ENCODE assay signal across 10 mouse cellular contexts in genomic region chr11:88186078-88186946, GRCm38 (mm10). TPM values are rescaled to one million over a fixed set of nuclear protein-coding genes. Genes with fewer than 3 reads are reported as not detected.
A peak's percentile ranks its signal among the peaks of the same experiment; 100 is the strongest.
DNase-seq lines count a peak whose midpoint lies in the region; ATAC-seq lines count a peak whose summit lies in the region.
"Had no signal": no experiment of that assay in that cellular context is flagged by ENCODE, and none has a peak within 500 bp of the region (broad histone marks: within the 10 kb centered on the region; RNA-seq: fewer than 3 reads in every experiment).

No protein-coding gene starts in this region.

- H3K36me3 ChIP-seq in embryonic facial prominence, embryonic 13.5 days = peaks cover 26% of the 10 kb centered on the region
- peaks cover 10% of the 10 kb centered on the region; the same call in 1 of the 2 replicates for H3K36me3 ChIP-seq in kidney, embryonic 14.5 days (ENCODE audit: control insufficient read depth, insufficient read depth, low read length)

- no peaks in the 10 kb centered on the region for H3K9me3 ChIP-seq in embryonic facial prominence, embryonic 13.5 days
- H3K9me3 ChIP-seq in kidney, embryonic 14.5 days (ENCODE audit: control insufficient read depth, low read length) = no peaks in the 10 kb centered on the region

- DNase-seq in gastrocnemius, postnatal 14 days = peak; percentile 2
- no peak for DNase-seq in gastrocnemius, adult 8-10 months (ENCODE audit: low spot score in 2 of 2)
- peak; percentile 14 for DNase-seq in neural tube, embryonic 10.5 days (ENCODE audit: extremely low spot score, low spot score)
- no peak for DNase-seq in frontal cortex, adult 2 months (ENCODE audit: extremely low spot score in 1 of 2, low spot score in 1 of 2)
- DNase-seq in adrenal gland, adult 2 months = no peak
- no peak for DNase-seq in lung, postnatal 10 days
- DNase-seq: heart, postnatal 4 days; liver, postnatal 0 days had no signal

- intact Hi-C loops in gastrocnemius, postnatal 14 days (cut with DNase I; ENCODE audit: low total_unique reads) = loop anchor here (5.0 kb wide), 1 partner anchor 214 kb away; no protein-coding TSS in a partner anchor

- no peak overlapping the region for H3K4me3 ChIP-seq in embryonic facial prominence, embryonic 13.5 days
- no peak overlapping the region for H3K4me3 ChIP-seq in kidney, embryonic 14.5 days (ENCODE audit: low read length)

- H3K27me3 ChIP-seq in embryonic facial prominence, embryonic 13.5 days = peaks cover 11% of the 10 kb centered on the region
- H3K27me3 ChIP-seq in kidney, embryonic 14.5 days (ENCODE audit: control insufficient read depth, insufficient read depth, low read length) = peaks cover 4% of the 10 kb centered on the region; the same call in 1 of the 2 replicates

- peak overlapping the region; percentile 87 for H3K27ac ChIP-seq in embryonic facial prominence, embryonic 13.5 days
- peak overlapping the region; percentile 10; the same call in 1 of the 2 replicates for H3K27ac ChIP-seq in kidney, embryonic 14.5 days (ENCODE audit: low read depth, low read length)

- 74% methylated on average over 14 of the region's 14 CpGs for WGBS in embryonic facial prominence, embryonic 13.5 days
- 73% methylated on average over 14 of the region's 14 CpGs for WGBS in kidney, embryonic 14.5 days

- H3K4me2 ChIP-seq in embryonic facial prominence, embryonic 13.5 days = no peak overlapping the region
- no peak overlapping the region for H3K4me2 ChIP-seq in kidney, embryonic 14.5 days (replicated peaks; ENCODE audit: low read depth, low read length)

- no peak for ATAC-seq in embryonic facial prominence, embryonic 13.5 days (ENCODE audit: insufficient number of reproducible peaks, insufficient read depth, low FRiP score, low TSS enrichment, low read depth)
- no peak for ATAC-seq in kidney, embryonic 14.5 days (ENCODE audit: low FRiP score, low TSS enrichment)

- peaks cover 53% of the 10 kb centered on the region for H3K4me1 ChIP-seq in embryonic facial prominence, embryonic 13.5 days
- H3K4me1 ChIP-seq in kidney, embryonic 14.5 days (ENCODE audit: control insufficient read depth, insufficient read depth, low read length) = peaks cover 22% of the 10 kb centered on the region

- H3K9ac ChIP-seq in embryonic facial prominence, embryonic 13.5 days = 0 out of 2 replicates have a peak overlapping the region, but pooled peaks have one; percentile 0
- no peak overlapping the region for H3K9ac ChIP-seq in kidney, embryonic 14.5 days (ENCODE audit: low read depth, low read length)
- H3K9ac ChIP-seq: liver, postnatal 0 days had no signal

RNA-seq across cellular contexts. Expression of gene Mrps23, which starts 17.9 kb away (rescaled TPM):
- 100 to 1,000 TPM; 127 to 132 TPM for total RNA-seq in gastrocnemius, postnatal 14 days (2021)
- 100 to 1,000 TPM; 119 to 149 (median 140) TPM for total RNA-seq in gastrocnemius, adult 8-10 months (2022)
- polyA plus RNA-seq in embryonic facial prominence, embryonic 13.5 days (2015; fragmentation: Nextera tagmentation; extraction: Ambion mirVana) = 64.1 and 69.4 TPM in 2 replicates
- 62.3 and 63.6 TPM in 2 replicates for polyA plus RNA-seq in kidney, embryonic 14.5 days (2014; fragmentation: Nextera tagmentation; extraction: Ambion mirVana)
- polyA plus RNA-seq in frontal cortex, adult 2 months (2012; rRNA removed) = 71.1 and 76.6 TPM in 2 replicates
- total RNA-seq in adrenal gland, adult 2 months (2021) = 100 to 1,000 TPM; 194 to 208 TPM
- polyA plus RNA-seq in adrenal gland, adult 2 months (2012; rRNA removed) = 44.9 and 51.2 TPM in 2 replicates

Comparison
In these comparisons a context has a peak if more than half of its experiments do, and no peak if none do; other contexts are left out.
1. DNase-seq: peak in gastrocnemius, postnatal 14 days (single experiment) and neural tube, embryonic 10.5 days (single experiment); none in gastrocnemius, adult 8-10 months (0 of 2), frontal cortex, adult 2 months (0 of 2), adrenal gland, adult 2 months (single experiment) and lung, postnatal 10 days (single experiment).